Mouse (Mus musculus): Measurements from ENCODE around the gene Scgb1b7.
"Not testable (repeated sequence)": the region's sequence is repeated elsewhere in the genome, so short reads cannot be mapped to it uniquely, and the experiment has no call there.

Gene Scgb1b7

GRCm38 (mm10) chr7:31712365-31712764 lies at the start of gene Scgb1b7:
TSS of gene Scgb1b7 (plus strand) at chr7:31712665.
- DNase-seq (ENCODE audit: low spot score), result not testable (repeated sequence)

DNA sequence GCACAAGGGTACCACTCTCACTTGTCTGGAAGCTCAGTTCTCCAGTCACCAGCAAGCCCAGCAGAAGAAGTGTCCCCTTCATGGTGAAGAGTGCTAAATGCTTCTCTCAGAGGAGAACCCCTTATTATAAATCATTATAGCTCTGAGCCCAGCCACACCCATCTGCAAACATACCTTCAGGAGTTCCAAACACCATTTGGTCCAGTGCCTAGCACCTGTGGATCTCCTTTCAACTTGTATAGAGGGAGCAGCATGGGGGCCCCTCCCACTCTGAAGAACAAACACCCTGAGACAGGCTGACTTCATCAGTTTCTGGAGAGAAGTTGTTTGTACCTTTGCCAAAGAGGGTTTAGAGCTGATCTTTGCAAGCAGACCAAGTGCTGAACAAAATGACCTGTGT lies 6.8 kb upstream of the Scgb1b7 start, which contains the start of gene Scgb2b7:
Gene Scgb2b7, minus strand, starts transcription at position 101 of the 400 bp plus-strand sequence.
- not testable (repeated sequence) for DNase-seq (ENCODE audit: low spot score)
